Mouse (Mus musculus) T-helper 2 cell (primary cell): Measurements from ENCODE around the gene Hoxd3.

Source experiments
- in situ Hi-C: fragments of 300-600 bp; cut with MboI, MseI; formaldehyde crosslinking; loops from one replicate; pipeline ENCODE4 v1.15.1; 2025; ENCODE audit warnings: high pct_unique_total_duplicates

Hoxd3 gene

GRCm38 (mm10) chr2:74724244-74725015 lies 12.7 kb downstream of the Hoxd3 start:
- in situ Hi-C loops, result loop anchor here (5.0 kb wide), 1 partner anchor 238 kb away; no protein-coding TSS in a partner anchor

DNA sequence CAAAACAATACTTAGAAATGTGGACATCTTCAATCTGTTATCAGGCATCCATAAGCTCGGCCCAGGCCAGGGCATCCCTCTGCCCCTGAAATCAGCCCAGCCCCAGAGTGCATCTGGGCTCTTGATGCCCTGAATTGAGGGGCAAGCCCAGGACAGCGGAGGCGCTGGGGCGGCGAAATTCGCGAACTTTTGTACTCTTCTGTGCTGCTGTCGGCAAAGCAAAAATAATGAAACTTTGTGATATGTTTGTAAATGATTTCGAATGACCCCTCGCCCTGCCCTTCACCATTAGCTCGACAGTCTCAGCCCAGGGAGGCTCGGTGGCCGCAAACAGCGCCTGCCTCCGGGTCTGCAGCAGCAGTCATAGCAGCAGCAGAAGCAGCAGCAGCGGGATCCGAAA lies 13.4 kb downstream of the Hoxd3 start:
- in situ Hi-C loops, result no loop called here

GRCm38 (mm10) chr2:74726551-74726950 lies 14.8 kb downstream of the Hoxd3 start, which contains the start of gene Gm28230:
Gene Gm28230, plus strand, starts transcription at chr2:74726728.
- in situ Hi-C loops, result no loop called here

DNA sequence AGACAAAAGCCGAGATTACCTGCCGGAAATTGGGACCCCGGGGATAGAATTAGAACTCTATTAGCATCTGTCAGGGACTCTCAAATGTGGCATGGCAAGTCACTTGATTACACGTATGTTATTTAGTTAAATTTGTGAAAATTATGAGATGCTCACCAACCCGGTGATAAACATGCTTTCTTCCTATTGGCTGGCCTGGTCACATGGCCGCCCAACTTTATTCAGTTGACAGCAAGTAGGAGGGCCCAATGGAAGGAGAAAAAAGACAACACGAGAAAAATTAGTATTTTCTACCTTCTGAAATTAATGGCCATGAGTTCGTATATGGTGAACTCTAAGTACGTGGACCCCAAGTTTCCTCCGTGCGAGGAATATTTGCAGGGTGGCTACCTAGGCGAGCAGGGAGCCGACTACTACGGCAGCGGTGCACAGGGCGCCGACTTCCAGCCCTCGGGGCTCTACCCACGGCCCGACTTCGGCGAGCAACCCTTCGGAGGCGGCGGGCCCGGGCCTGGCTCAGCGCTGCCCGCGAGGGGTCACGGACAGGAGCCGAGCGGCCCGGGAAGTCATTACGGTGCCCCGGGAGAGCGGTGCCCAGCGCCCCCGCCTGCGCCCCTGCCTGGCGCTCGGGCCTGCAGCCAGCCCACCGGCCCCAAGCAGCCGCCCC lies 15.4 kb downstream of the Hoxd3 start:
- in situ Hi-C loops, result no loop called here

DNA sequence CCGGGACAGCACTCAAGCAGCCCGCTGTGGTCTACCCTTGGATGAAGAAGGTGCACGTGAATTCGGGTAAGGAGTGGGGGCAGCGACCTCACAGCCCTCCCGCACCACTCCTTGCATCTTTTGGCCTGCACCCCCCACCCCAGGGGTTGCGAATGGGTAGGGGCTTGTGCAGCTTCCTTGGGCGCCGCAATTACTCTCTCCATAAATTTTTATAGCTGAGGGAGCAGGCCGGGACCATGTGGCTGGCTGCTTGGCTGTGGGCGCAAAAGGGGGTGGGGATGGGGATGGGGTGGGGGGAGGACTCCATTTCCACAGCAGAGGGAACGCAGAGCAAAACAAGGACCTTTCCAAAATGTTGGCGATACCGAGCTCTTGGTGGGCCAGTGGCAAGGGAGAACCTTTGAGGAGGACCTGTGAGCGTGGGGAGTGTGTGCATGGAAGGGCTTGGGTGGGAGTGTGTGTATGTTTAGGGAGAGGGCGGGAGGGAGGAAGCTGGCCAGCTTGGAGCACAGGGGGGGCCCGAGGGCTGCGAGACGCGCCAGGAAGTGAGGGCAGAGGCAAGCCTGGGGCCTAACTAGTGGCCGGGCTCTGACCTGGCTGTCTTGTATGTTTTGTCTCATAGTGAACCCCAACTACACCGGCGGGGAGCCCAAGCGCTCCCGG lies 16.0 kb downstream of the Hoxd3 start:
- in situ Hi-C loops, result no loop called here

- in situ Hi-C loops, result no loop called here
These were observed 16.6 kb downstream of the Hoxd3 start for GRCm38 (mm10) chr2:74728303-74728680.

GRCm38 (mm10) chr2:74730331-74730730 lies 18.6 kb downstream of the Hoxd3 start:
- in situ Hi-C loops, result no loop called here

GRCm38 (mm10) chr2:74731055-74731454 lies 19.3 kb downstream of the Hoxd3 start:
- in situ Hi-C loops, result no loop called here

DNA sequence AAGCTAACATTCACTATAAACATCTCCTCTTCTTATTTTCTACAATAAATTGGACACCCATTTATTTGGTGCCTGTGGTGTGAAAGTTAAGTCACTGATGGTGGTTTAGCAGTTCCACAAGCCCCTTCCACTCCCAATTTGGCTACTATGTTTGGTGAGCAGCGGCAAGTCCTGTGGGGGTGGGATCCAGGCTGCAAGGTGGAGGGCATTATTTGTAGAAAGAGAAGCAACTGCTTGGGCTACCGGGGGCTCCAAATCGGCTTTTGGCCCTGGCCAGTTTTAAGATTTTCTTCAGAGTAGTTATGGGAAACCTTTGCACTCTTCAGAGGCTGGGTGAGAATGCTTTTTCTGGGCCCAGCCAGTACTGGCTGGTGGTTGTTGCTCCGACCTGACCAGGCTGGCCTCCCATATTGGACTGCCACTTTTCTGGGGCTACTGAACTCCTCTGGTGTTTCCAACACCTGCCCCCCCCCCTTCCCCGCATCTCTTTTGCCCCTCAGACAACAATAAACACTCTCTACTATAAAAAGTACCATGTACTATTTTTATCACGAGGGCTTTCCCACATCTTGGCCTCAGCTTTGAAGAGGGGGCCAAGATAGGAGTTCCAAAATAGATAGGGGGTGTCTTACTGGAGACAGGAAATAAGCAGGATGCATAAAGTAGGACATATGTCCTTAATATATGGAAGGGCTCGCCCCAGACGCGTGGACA lies 20.2 kb downstream of the Hoxd3 start:
- in situ Hi-C loops, result no loop called here

- in situ Hi-C loops, result no loop called here
These were observed 21.0 kb downstream of the Hoxd3 start for GRCm38 (mm10) chr2:74732513-74733316.

- in situ Hi-C loops, result no loop called here
These were observed 21.6 kb downstream of the Hoxd3 start for GRCm38 (mm10) chr2:74733317-74733661.

GRCm38 (mm10) chr2:74733765-74734164 lies 22.0 kb downstream of the Hoxd3 start:
- in situ Hi-C loops, result no loop called here

DNA sequence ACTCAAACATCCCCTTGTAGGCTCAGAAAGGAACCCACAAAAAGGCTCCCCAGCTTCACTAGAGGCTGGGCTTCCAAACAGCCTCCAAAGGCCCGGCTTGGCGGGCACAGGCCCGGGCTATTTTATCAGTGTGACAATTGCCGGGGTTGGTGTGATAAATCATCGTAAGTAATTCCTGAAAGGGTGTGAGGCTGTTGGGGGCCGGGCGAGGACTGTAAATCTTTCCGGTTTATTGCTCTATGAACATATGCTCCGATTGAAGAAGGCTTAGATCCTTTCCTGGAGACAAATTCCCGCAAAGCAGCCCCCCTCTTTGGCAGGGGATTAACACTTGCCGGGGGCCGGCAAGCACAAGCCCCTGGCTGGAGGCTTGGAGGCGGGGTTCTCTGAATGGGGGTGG lies 22.7 kb downstream of the Hoxd3 start:
- in situ Hi-C loops, result no loop called here

DNA sequence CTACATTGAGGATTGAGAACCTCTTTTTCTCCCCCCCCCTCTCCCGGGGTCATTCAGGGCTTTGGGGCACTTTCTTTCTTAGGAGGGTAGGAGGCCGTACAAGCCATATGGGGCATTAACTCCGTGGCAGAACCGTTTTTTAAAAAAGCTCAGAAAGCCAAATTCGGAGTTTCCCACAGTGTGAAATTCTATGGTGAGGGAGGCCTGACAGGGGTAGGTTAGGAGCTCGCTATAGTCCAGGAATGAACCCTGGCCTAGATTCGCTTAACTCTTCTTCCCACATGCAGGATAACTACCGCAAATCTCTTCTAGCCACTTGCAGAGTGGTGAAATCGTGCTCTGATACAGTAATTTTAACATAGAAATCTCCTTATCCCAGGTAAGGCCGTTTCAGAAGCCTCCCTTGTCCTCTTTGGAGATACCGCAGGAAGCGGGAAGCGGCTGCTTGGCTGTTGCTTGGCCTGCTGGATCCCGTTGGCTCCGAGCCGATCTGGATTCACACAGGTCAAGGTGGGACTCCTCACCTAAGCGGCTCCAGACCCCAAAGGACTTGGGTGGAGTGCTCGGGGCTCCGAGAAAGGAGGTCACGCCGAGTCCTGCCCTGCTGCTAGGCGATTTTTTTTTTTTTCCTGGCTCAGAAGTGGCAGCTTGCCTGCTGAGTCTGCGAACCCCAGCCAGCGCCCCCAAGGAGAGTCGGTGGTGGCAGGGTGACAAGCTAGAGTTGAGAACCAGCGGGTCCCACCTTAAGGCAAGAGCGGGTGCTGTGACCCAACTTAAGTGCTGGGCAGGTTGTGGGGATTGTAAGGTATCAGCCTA lies 23.5 kb downstream of the Hoxd3 start:
- in situ Hi-C loops, result no loop called here

GRCm38 (mm10) chr2:74735851-74736687 lies 24.3 kb downstream of the Hoxd3 start:
- in situ Hi-C loops, result no loop called here

DNA sequence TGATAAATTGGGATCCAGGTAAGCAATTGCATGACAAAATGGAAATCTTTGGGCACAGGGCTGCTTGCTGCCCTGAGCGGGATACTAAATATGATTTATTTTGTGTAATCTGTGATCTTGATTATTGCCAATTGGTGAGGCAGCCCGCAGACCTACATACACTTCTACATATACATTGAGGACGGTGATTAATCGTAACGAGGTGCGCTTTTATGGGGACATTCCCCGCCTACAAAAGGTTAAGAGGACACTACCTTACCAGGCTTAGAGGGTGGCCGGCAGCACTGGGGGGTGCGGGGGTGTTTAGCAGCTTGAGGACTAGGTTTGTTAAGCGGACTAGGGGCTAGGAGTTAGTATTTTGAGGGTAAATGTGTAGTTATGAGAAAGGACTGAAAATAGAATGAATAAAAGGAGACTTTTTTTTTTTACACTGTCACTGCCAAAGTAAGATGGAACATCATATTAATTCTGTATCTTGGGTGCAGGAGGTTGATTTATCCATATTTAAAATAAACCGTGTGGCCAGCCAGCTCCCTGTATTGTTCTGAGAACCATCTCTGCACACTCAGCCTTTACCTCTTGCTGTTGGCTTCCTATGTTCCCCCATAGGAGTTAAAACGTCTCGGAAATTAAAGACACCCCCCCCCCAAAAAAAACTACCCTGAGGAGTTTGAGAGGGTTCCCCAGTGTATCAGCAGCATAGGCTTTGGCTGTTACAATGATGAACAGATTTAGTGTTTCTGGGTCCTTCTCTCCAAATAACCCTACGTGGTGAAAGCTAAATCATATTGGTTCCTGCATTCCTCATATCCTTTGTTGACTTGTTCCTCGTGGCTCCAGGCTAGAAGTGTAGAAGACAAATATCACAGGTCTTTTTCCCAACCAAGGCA lies 25.2 kb downstream of the Hoxd3 start:
- in situ Hi-C loops, result no loop called here

- in situ Hi-C loops, result no loop called here
These were observed 25.9 kb downstream of the Hoxd3 start for GRCm38 (mm10) chr2:74737578-74738070.
